Mouse (Mus musculus) stomach, embryonic 14.5 days (tissue): ENCODE data around the gene Zfp52. TPM values are rescaled to one million over a fixed set of nuclear protein-coding genes. Genes with fewer than 3 reads are reported as not detected.

Source experiments
- ATAC-seq: fragments of 200-750 bp; cut with Nextera tagmentation; 2 replicates; pipeline ENCODE4 v1.8.0; 2017; ENCODE audit warnings: low read depth, moderate TSS enrichment; ENCODE audit not compliant: insufficient number of reproducible peaks, insufficient read depth, low FRiP score
- H3K27ac ChIP-seq: fragments of 300-500 bp; sonication (generic); 2 replicates; pipeline ENCODE4 v1.5.1; 2014; ENCODE audit warnings: mild to moderate bottlenecking, low read length, moderate library complexity, mixed read lengths
- H3K27me3 ChIP-seq: fragments of 300-500 bp; sonication (generic); 2 replicates; pipeline ENCODE4 v1.6.1; 2014; ENCODE audit warnings: low read length, control low read depth, mixed read lengths; ENCODE audit not compliant: control insufficient read depth, insufficient read depth
- H3K36me3 ChIP-seq: fragments of 300-500 bp; sonication (generic); 2 replicates; pipeline ENCODE4 v1.6.1; 2014; ENCODE audit warnings: mild to moderate bottlenecking, control low read depth, low read length, moderate library complexity, mixed read lengths; ENCODE audit not compliant: control insufficient read depth, insufficient read depth
- H3K4me1 ChIP-seq: fragments of 300-500 bp; sonication (generic); 2 replicates; pipeline ENCODE4 v1.6.1; 2014; ENCODE audit warnings: low read length, control low read depth, mixed read lengths; ENCODE audit not compliant: control insufficient read depth, insufficient read depth
- H3K4me2 ChIP-seq: fragments of 300-500 bp; sonication (generic); replicated peaks from 2 replicates; pipeline ENCODE4 v1.6.1; 2014; ENCODE audit warnings: low read depth, low read length, control low read depth
- H3K4me3 ChIP-seq: fragments of 300-500 bp; sonication (generic); 2 replicates; pipeline ENCODE4 v1.5.1; 2014; ENCODE audit warnings: low read depth, low read length, control low read depth
- H3K9ac ChIP-seq: fragments of 300-500 bp; sonication (generic); replicated peaks from 2 replicates; pipeline ENCODE4 v1.6.1; 2014; ENCODE audit warnings: low read depth, mild to moderate bottlenecking, control low read depth, low read length, moderate library complexity, mixed read lengths
- H3K9me3 ChIP-seq: fragments of 300-500 bp; sonication (generic); 2 replicates; pipeline ENCODE4 v1.6.1; 2016; ENCODE audit warnings: low read depth, low read length, control low read depth; ENCODE audit not compliant: control insufficient read depth
- WGBS: fragments of 180-500 bp; shearing (Covaris S2); extraction: QIAGEN DNeasy Blood & Tissue Kit; methylation state at CpG from one replicate; pipeline ENCODE4 v1.1.7; 2014; 5-methylcytosine and 5-hydroxymethylcytosine counted together
- polyA plus RNA-seq: library from polyadenylated mRNA; unstranded; fragments of >200 nt; fragmentation: Nextera tagmentation; extraction: Ambion mirVana; gene quantifications from 2 replicates; pipeline ENCODE4 v1.2.1, GENCODE M21; 2014

The Zfp52 gene
- polyA plus RNA-seq, result 4.0 and 4.9 TPM in 2 replicates

DNA sequence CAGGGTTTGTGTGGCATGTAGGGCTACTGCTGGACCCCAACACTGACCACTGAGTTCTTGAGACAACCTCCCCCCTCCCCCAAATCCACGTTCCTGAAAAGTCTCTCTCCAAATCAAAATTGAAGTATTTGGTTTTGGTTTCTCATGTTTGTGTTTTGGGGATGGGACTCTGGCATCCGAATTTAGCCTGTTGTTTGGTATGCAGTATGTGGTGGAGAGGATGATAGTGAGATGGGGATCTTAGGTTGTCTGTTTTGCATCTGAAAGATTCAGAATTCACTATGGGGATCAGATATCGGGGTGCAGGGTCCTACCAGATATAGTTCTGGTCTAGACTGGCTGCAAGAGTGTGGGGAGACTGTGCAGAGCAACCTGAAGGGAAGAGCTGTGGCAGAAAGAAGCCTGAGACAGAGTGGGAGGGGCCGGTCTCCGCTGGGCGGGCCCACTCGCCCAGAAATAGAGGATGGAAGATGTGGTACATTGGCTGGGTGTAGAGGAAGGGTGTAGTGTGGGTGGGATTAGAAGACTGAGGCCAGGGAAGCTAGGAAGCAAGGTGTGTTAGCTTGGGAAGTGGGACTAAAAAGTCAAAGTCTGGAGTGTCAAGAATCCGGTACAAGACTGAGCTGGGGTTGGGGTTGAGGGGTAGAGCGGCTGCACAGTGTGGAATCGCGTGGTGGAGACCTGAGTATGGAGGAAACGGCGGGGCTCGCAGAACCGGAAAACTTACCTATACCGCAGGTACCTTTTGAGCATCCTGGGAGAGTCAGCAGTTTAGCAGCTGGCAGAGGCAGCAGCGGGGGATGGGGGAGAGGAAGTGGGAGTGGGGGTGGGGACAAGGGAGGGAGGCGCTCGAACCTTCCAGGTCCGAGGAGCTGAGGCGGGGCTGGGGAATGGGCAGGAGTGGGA is at the start of gene Zfp52:
Gene Zfp52, plus strand, starts transcription at position 444 of the 906 bp plus-strand sequence.
- 3% methylated on average over 21 of the region's 21 CpGs for WGBS
- ATAC-seq, result peak; percentile 77
- H3K9ac ChIP-seq, result peak within 1 kb of the TSS; percentile 32; the same call in 1 of the 2 replicates
- H3K36me3 ChIP-seq, result no peaks in the 10 kb centered on the region
- H3K9me3 ChIP-seq, result no peaks in the 10 kb centered on the region
- H3K27ac ChIP-seq, result peak within 1 kb of the TSS; percentile 66; the same call in 1 of the 2 replicates
- no peaks in the 10 kb centered on the region for H3K27me3 ChIP-seq
- peak within 1 kb of the TSS; percentile 52 for H3K4me3 ChIP-seq
- H3K4me2 ChIP-seq, result peak within 1 kb of the TSS; percentile 73
- H3K4me1 ChIP-seq, result peaks cover 10% of the 10 kb centered on the region; the same call in 1 of the 2 replicates

GRCm38 (mm10) chr17:21488760-21489499 is 46.4 kb upstream of the Zfp52 start, which contains the start of gene Zfp53:
Zfp53 (plus strand) TSS chr17:21488998.
- Histone ChIP-seq H3K9me3 (no peaks in the 10 kb centered on the region), H3K27ac (peak within 1 kb of the TSS; percentile 83), H3K4me3 (peak within 1 kb of the TSS; percentile 81), H3K27me3 (no peaks in the 10 kb centered on the region), H3K36me3 (peaks cover 4% of the 10 kb centered on the region; the same call in 1 of the 2 replicates), H3K4me1 (no peaks in the 10 kb centered on the region), H3K9ac (peak within 1 kb of the TSS; percentile 33), H3K4me2 (peak within 1 kb of the TSS; percentile 35)
- 1% methylated on average over 34 of the region's 34 CpGs for whole genome bisulfite sequencing
- ATAC-seq, result peak; percentile 100

DNA sequence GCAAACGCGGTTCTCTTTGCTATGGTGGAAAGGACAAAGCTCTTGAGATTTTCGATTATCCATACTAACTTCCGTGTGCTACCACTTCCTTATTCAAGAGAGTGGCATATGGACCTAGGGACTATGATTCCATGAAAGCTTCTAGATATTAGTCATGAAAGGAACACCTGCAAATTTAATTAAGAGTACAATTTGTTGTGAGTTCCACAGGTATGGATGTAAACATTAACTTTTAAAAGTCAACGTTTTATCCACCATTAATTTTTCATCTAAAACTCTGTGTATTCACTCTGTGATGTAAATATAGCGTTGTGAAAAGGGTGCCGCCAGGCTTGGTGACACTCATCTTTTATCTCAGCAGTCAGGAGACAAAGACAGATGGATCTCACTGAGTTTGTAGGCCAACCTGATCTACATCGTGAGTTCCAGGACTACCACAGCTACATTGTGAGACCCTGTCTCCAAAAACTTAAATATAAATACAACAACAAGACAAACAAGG is 45.8 kb upstream of the Zfp52 start:
- Histone ChIP-seq H3K27me3 (no peaks in the 10 kb centered on the region), H3K4me2 (peak overlapping the region; percentile 35), H3K36me3 (peaks cover 4% of the 10 kb centered on the region; the same call in 1 of the 2 replicates), H3K4me1 (no peaks in the 10 kb centered on the region), H3K9ac (peak overlapping the region; percentile 33; the same call in 1 of the 2 replicates), H3K9me3 (no peaks in the 10 kb centered on the region), H3K27ac (no peak overlapping the region), H3K4me3 (peak overlapping the region; percentile 81)
- WGBS, result 5% methylated on average over 8 of the region's 8 CpGs
- ATAC-seq, result no peak

GRCm38 (mm10) chr17:21501365-21501764 is 34.0 kb upstream of the Zfp52 start:
- Histone ChIP-seq H3K4me3 (no peak overlapping the region), H3K4me2 (no peak overlapping the region), H3K27me3 (no peaks in the 10 kb centered on the region), H3K9ac (no peak overlapping the region), H3K4me1 (no peaks in the 10 kb centered on the region), H3K27ac (no peak overlapping the region), H3K9me3 (no peaks in the 10 kb centered on the region), H3K36me3 (peaks cover 10% of the 10 kb centered on the region; the same call in 1 of the 2 replicates)
- WGBS, result 85% methylated on average over 1 of the region's 1 CpGs
- ATAC-seq, result no peak

DNA sequence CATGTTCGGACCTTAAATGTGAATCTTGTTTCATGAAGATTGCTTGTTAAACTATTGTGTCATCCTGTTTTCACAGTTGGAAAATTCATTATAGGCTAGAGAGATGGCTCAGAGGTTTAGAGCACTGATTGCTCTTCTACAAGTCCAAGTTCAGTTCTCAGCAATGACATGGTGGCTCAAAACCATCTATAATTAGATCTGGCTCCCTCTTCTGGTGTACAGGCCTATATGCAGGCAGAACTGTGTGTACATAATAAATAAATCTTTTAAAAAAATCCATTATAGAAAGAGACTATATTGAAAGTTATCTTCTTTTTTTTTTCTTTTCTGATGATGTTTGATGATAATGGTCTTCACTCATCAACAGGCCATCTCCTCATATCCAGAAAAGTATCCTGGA is 30.8 kb upstream of the Zfp52 start:
- no peaks in the 10 kb centered on the region for H3K9me3 ChIP-seq
- no peak overlapping the region for H3K9ac ChIP-seq
- H3K4me2 ChIP-seq, result no peak overlapping the region
- no peaks in the 10 kb centered on the region for H3K27me3 ChIP-seq
- WGBS, result 96% methylated on average over 1 of the region's 1 CpGs
- peaks cover 17% of the 10 kb centered on the region for H3K36me3 ChIP-seq
- H3K4me3 ChIP-seq, result no peak overlapping the region
- ATAC-seq, result no peak
- no peaks in the 10 kb centered on the region for H3K4me1 ChIP-seq
- no peak overlapping the region for H3K27ac ChIP-seq

DNA sequence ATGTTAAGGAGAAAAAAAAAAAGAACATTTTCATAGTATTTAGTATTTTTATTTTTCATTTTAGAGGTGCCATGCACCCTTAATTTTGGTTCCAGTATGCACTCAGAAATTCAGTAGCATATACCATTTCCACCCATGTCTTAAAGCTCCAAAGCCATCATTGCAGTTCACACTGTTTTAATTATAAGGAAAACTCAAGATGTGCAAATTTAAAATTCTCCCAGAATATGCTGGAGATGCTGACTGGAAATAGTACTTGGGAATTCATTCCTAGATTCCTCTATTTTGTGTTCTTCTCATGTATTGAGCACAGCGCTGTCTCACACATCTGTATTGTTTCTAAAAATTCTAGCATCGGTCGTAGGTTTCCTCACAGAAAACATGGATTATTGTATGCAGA is 29.1 kb upstream of the Zfp52 start:
- 94% methylated on average over 3 of the region's 3 CpGs for WGBS
- no peaks in the 10 kb centered on the region for H3K27me3 ChIP-seq
- no peak for ATAC-seq
- H3K27ac ChIP-seq, result no peak overlapping the region
- peaks cover 13% of the 10 kb centered on the region for H3K36me3 ChIP-seq
- no peak overlapping the region for H3K4me3 ChIP-seq
- H3K4me1 ChIP-seq, result no peaks in the 10 kb centered on the region
- no peaks in the 10 kb centered on the region for H3K9me3 ChIP-seq
- no peak overlapping the region for H3K4me2 ChIP-seq
- no peak overlapping the region for H3K9ac ChIP-seq

GRCm38 (mm10) chr17:21509756-21510155 is 25.6 kb upstream of the Zfp52 start:
- Histone ChIP-seq H3K36me3 (peaks cover 16% of the 10 kb centered on the region), H3K9me3 (no peaks in the 10 kb centered on the region)
- ATAC-seq, result no peak

More at GRCm38 (mm10) chr17:21509756-21510155, 25.6 kb upstream of the Zfp52 start:
- Histone ChIP-seq H3K27me3 (no peaks in the 10 kb centered on the region), H3K4me3 (no peak overlapping the region), H3K4me2 (no peak overlapping the region), H3K27ac (no peak overlapping the region), H3K9ac (no peak overlapping the region), H3K4me1 (no peaks in the 10 kb centered on the region)
